Mouse (Mus musculus): ENCODE results near the gene Tspan13. TPM values are rescaled to one million over a fixed set of nuclear protein-coding genes. Genes with fewer than 3 reads are reported as not detected.

Gene Tspan13
- 157 and 167 TPM in 2 replicates for polyA plus RNA-seq (2012; rRNA removed)

DNA sequence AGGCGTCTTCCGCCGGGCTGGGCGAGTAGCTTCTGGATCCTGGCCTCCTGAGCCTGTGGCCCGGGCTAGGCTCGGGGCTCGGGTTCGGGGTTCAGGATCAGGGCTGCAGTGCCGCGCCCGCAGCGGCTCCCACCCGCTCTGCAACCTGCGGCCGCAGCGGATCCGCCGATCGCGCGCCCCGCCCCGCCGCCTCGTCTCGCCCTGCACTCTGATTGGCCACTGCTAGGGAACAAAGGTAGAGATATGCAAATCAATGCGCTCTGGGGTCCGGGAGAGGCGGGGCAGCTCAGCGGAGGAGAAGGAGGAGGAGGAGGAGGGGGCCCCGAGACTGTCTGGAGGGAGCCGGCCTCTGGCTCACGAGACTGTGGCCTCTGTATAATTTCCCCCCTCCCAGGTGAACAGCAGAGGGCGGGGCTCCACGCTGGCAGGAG is at the start of gene Tspan13:
Gene Tspan13, minus strand, starts transcription at position 153 of the 431 bp plus-strand sequence.
- whole genome bisulfite sequencing, result under 1% methylated on average over 35 of the region's 35 CpGs
- peak; percentile 80 for TF ChIP-seq POLR2A (IDR thresholded peaks at IDR 0.05; ENCODE audit: borderline replicate concordance, insufficient read depth, low read length)
- TF ChIP-seq CTCF (IDR thresholded peaks at IDR 0.05; ENCODE audit: borderline replicate concordance, insufficient read depth, low read depth, low read length), result no peak
- DNase-seq, result peak; percentile 94 to 96
- H3K27ac ChIP-seq (ENCODE audit: insufficient read depth, low read length), result peak within 1 kb of the TSS; percentile 40
- no peaks in the 10 kb centered on the region for H3K27me3 ChIP-seq (ENCODE audit: control insufficient read depth, insufficient read depth, low read length)
- H3K4me1 ChIP-seq (ENCODE audit: control insufficient read depth, insufficient read depth, low read length), result no peaks in the 10 kb centered on the region; the same call in 1 of the 2 replicates
- H3K4me3 ChIP-seq (replicated peaks; ENCODE audit: insufficient read depth, low read depth, low read length), result peak within 1 kb of the TSS; percentile 56

DNA sequence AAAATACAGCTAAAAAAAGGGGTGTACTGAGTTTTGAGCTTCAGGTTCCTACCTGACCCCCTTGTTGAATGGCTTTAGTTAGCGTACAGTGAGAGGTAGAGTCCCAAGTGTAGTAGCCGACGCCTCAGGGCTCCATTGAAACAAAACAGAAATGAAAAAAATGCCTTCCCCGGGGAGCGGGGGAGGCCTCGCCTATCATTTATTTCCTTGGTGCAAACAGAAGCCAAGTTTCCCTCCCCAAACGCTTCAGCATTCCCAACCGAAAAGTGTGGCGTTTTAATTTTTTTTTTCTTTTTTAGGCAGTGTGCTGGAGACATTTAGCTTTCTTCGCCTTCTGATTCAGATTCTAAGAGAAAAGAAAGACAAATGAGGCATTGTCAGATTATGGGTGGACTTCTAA is 49.7 kb upstream of the Tspan13 start:
- DNase-seq, result no peak

DNA sequence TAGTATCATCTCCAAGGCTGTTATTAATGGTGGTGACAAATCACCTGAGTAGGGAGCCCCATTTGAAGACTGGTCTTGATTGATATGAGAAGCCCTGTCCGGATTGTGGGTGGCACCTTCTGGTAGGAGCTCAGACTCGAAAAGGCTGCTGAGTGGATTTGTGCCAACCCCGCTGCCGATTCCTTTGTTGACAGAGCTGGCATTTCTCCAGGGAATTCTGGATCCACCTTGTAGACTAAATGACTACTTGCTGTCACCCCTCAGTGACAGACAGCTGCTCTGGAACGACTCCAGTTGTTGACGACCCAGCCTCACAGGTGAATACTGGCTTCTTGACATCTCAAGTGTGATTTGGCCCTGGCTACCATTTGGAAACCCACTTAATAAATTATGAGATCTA is 46.9 kb upstream of the Tspan13 start:
- peak in 1 of 2 experiments; percentile 23 for DNase-seq
- WGBS, result 20% methylated on average over 6 of the region's 6 CpGs
- no peaks in the 10 kb centered on the region for H3K27me3 ChIP-seq (ENCODE audit: control insufficient read depth, insufficient read depth, low read length)
- no peak for TF ChIP-seq POLR2A (IDR thresholded peaks at IDR 0.05; ENCODE audit: borderline replicate concordance, insufficient read depth, low read length)
- TF ChIP-seq CTCF (IDR thresholded peaks at IDR 0.05; ENCODE audit: borderline replicate concordance, insufficient read depth, low read depth, low read length), result no peak
- no peaks in the 10 kb centered on the region for H3K4me1 ChIP-seq (ENCODE audit: control insufficient read depth, insufficient read depth, low read length)
- no peak overlapping the region for H3K4me3 ChIP-seq (replicated peaks; ENCODE audit: insufficient read depth, low read depth, low read length)
- H3K27ac ChIP-seq (ENCODE audit: insufficient read depth, low read length), result no peak overlapping the region

More for the DNA sequence above, 49.7 kb upstream of the Tspan13 start:
- H3K27me3 ChIP-seq (ENCODE audit: control insufficient read depth, insufficient read depth, low read length), result no peaks in the 10 kb centered on the region
- WGBS, result 93% methylated on average over 10 of the region's 10 CpGs
- TF ChIP-seq CTCF (IDR thresholded peaks at IDR 0.05; ENCODE audit: borderline replicate concordance, insufficient read depth, low read depth, low read length), result no peak
- TF ChIP-seq POLR2A (IDR thresholded peaks at IDR 0.05; ENCODE audit: borderline replicate concordance, insufficient read depth, low read length), result no peak
- no peak overlapping the region for H3K4me3 ChIP-seq (replicated peaks; ENCODE audit: insufficient read depth, low read depth, low read length)
- H3K27ac ChIP-seq (ENCODE audit: insufficient read depth, low read length), result no peak overlapping the region
- no peaks in the 10 kb centered on the region for H3K4me1 ChIP-seq (ENCODE audit: control insufficient read depth, insufficient read depth, low read length)

DNA sequence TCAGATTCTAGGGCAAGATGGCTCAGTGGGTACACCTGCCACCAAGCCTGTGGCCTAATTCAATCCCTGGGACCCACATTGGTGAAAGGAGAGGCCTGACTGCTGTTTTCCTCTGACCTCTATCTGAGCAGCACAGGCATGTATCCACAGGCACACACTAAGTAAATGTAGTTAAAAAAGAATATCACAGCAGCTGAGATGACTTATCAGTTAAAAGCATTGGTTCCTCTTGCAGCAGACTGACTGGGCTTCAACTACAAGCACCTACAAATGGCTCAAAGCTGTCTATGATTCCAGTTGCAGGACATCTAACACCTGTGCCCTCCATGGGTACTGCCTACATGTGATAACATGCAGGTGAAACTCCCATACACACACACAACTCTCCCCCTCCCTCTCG is 46.5 kb upstream of the Tspan13 start:
- DNase-seq, result no peak
- no peaks in the 10 kb centered on the region for H3K27me3 ChIP-seq (ENCODE audit: control insufficient read depth, insufficient read depth, low read length)
- no peaks in the 10 kb centered on the region for H3K4me1 ChIP-seq (ENCODE audit: control insufficient read depth, insufficient read depth, low read length)
- 95% methylated on average over 1 of the region's 1 CpGs for WGBS
- no peak overlapping the region for H3K4me3 ChIP-seq (replicated peaks; ENCODE audit: insufficient read depth, low read depth, low read length)
- TF ChIP-seq POLR2A (IDR thresholded peaks at IDR 0.05; ENCODE audit: borderline replicate concordance, insufficient read depth, low read length) (no peak), CTCF (IDR thresholded peaks at IDR 0.05; ENCODE audit: borderline replicate concordance, insufficient read depth, low read depth, low read length) (no peak)
- H3K27ac ChIP-seq (ENCODE audit: insufficient read depth, low read length), result no peak overlapping the region

DNA sequence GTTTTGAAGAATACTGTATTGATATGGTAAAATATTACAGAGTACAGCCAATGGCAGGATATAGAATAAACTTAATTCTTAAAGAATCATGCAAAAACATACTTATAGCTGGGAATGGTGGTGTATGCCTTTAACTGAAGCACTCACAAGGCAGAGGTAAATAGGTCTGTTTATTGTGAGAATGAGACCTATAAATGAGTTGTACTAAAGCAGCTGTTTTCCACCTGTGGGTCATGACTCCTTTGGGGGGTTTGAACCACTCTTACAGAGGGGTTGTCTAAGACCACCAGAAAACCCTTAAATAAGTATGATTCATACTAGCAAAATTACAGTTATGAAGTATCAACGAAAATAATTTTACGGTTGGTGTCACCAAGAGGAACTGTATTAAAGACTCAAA is 43.1 kb upstream of the Tspan13 start:
- H3K27me3 ChIP-seq (ENCODE audit: control insufficient read depth, insufficient read depth, low read length), result no peaks in the 10 kb centered on the region
- no peak overlapping the region for H3K4me3 ChIP-seq (replicated peaks; ENCODE audit: insufficient read depth, low read depth, low read length)
- WGBS, result 90% methylated on average over 2 of the region's 2 CpGs
- H3K27ac ChIP-seq (ENCODE audit: insufficient read depth, low read length), result no peak overlapping the region
- H3K4me1 ChIP-seq (ENCODE audit: control insufficient read depth, insufficient read depth, low read length), result no peaks in the 10 kb centered on the region
- DNase-seq, result no peak
- no peak for TF ChIP-seq POLR2A (IDR thresholded peaks at IDR 0.05; ENCODE audit: borderline replicate concordance, insufficient read depth, low read length)
- TF ChIP-seq CTCF (IDR thresholded peaks at IDR 0.05; ENCODE audit: borderline replicate concordance, insufficient read depth, low read depth, low read length), result no peak

DNA sequence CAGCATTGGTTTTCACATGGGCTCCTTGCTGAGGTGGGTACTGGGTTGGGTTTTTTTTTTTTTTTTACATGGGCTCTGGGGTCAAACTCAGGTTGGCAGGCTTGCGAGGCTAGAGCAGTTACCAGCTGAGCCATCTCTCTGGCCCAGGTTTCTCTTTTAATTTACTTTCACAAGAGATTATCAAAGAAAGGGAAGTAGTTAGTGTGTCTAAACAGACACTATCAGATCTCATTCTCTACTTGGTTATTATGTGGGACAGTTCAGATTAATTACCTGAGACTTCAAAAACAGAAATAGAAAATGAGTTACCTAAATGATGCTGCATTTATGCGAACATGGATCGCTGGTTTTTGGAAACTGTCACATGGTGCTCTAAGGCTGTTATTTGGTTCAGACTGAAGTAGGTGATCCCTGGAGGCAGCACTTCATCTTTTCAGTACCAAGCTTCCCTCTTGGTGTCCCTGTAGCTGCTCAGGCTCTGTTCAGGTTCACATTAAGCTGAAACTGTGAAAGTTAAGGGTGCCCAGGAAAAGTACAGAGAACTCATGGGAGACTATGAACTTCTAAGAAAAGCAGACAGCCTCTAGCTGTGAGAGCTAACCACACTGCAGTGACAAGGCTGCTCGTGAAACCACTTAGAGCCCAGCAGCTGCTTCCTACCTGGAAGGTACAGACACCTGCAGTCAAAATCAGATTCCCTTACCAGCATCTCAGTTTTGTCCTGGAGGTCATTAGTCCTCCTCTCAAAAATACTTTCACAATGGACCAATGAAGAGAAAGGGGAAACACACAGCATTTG is 36.0 kb upstream of the Tspan13 start:
- no peak for DNase-seq
- Histone ChIP-seq H3K4me1 (ENCODE audit: control insufficient read depth, insufficient read depth, low read length) (no peaks in the 10 kb centered on the region), H3K27me3 (ENCODE audit: control insufficient read depth, insufficient read depth, low read length) (no peaks in the 10 kb centered on the region), H3K27ac (ENCODE audit: insufficient read depth, low read length) (no peak overlapping the region), H3K4me3 (replicated peaks; ENCODE audit: insufficient read depth, low read depth, low read length) (no peak overlapping the region)
- no peak for TF ChIP-seq POLR2A (IDR thresholded peaks at IDR 0.05; ENCODE audit: borderline replicate concordance, insufficient read depth, low read length)
- no peak for TF ChIP-seq CTCF (IDR thresholded peaks at IDR 0.05; ENCODE audit: borderline replicate concordance, insufficient read depth, low read depth, low read length)
- WGBS, result 75% methylated on average over 4 of the region's 4 CpGs

DNA sequence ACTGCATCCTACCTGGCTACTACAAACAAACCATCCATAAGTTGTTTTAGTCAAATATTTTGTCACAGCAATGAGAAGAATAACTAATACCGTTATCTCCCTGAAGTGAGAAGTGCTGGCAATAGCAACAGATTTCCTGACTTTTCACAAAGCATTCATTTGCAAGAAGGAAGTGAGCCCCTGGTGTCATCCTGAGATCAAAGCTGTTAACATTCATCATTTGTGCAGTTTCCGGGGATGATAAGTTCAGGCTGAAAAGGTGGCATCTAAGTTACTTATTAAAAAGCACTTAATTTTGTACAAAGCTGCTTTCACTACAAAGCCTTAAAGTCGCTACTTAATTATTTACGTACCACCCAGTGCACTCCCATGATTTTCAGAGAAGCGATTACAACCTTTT is 30.6 kb upstream of the Tspan13 start:
- Histone ChIP-seq H3K27me3 (ENCODE audit: control insufficient read depth, insufficient read depth, low read length) (no peaks in the 10 kb centered on the region), H3K4me3 (replicated peaks; ENCODE audit: insufficient read depth, low read depth, low read length) (no peak overlapping the region), H3K27ac (ENCODE audit: insufficient read depth, low read length) (no peak overlapping the region), H3K4me1 (ENCODE audit: control insufficient read depth, insufficient read depth, low read length) (no peaks in the 10 kb centered on the region)
- no peak for TF ChIP-seq POLR2A (IDR thresholded peaks at IDR 0.05; ENCODE audit: borderline replicate concordance, insufficient read depth, low read length)
- no peak for TF ChIP-seq CTCF (IDR thresholded peaks at IDR 0.05; ENCODE audit: borderline replicate concordance, insufficient read depth, low read depth, low read length)
- WGBS, result 59% methylated on average over 5 of the region's 5 CpGs
- DNase-seq, result no peak

DNA sequence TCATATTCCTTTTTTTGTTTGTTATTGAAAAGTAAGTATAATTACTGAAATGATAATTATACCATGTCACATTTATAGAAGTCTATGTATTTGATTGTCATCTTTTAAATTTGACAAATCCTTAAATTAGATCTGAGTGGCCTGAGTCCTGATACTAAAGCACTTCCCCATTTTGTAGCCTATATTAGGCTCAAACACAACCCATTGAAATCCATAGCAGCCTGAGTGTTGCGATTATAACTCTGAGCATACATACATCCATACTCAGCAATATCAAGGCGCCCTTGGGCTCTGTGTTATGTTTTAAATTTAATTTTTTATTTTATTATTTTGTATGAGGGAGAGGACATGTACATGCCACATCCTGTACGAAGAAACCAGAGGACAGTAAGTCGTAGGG is 27.9 kb upstream of the Tspan13 start:
- H3K27ac ChIP-seq (ENCODE audit: insufficient read depth, low read length), result no peak overlapping the region
- DNase-seq, result no peak
- H3K27me3 ChIP-seq (ENCODE audit: control insufficient read depth, insufficient read depth, low read length), result no peaks in the 10 kb centered on the region
- TF ChIP-seq CTCF (IDR thresholded peaks at IDR 0.05; ENCODE audit: borderline replicate concordance, insufficient read depth, low read depth, low read length), result no peak
- TF ChIP-seq POLR2A (IDR thresholded peaks at IDR 0.05; ENCODE audit: borderline replicate concordance, insufficient read depth, low read length), result no peak
- no peaks in the 10 kb centered on the region for H3K4me1 ChIP-seq (ENCODE audit: control insufficient read depth, insufficient read depth, low read length)
- no peak overlapping the region for H3K4me3 ChIP-seq (replicated peaks; ENCODE audit: insufficient read depth, low read depth, low read length)
- 96% methylated on average over 4 of the region's 4 CpGs for WGBS

All from cerebellum, adult 2 months (tissue).